Mouse (Mus musculus): ENCODE data around the gene Krt82.

DNA sequence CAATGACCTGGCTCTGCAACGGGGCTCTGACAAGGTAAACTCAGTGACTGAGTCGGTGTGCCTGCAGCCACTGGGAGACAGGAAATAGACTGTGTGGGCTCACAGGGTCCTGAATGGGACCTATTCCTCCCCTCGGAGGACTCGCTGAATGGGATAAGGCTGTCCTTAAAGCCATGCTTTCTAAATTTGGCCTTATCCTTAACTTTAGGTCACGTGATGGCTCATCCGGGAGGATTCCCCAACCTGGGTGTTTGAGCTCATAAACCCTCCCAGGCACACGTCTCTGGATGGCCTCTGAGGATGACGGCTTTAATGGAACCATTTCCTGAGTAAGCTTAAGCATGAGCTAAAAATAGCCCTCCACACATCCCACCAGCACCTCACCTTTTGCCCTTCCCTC lies 57.7 kb downstream of the Krt82 start:
- no peak for TF ChIP-seq CTCF (IDR thresholded peaks at IDR 0.05; ENCODE audit: borderline replicate concordance, control insufficient read depth, extremely low read depth, insufficient read depth, low read length, poor library complexity)
- no peak for TF ChIP-seq POLR2A (IDR thresholded peaks at IDR 0.05; ENCODE audit: control insufficient read depth, extremely low read depth, insufficient read depth, low read length, poor library complexity)
